Mouse (Mus musculus): ENCODE measurements at regions not wholly inside any gene's neighbourhood (a gene's known extent, or its start where the extent isn't known, plus 50 kb on each side); places are given as distances from the start of the nearest gene placed in this dataset.

- no peaks in the 10 kb centered on the region for H3K36me3 ChIP-seq
- 64% methylated on average over 7 of the region's 7 CpGs for WGBS
- ATAC-seq (ENCODE audit: low FRiP score, low read depth) = no peak
Observed at GRCm38 (mm10) chr9:46469521-46469920, 149.7 kb upstream of the 4931429L15Rik start.

GRCm38 (mm10) chr9:46468306-46468705, 148.5 kb upstream of the 4931429L15Rik start:
- no peaks in the 10 kb centered on the region for H3K27me3 ChIP-seq
- no peaks in the 10 kb centered on the region for H3K9me3 ChIP-seq
- no peak overlapping the region for H3K9ac ChIP-seq
- no peak overlapping the region for H3K4me2 ChIP-seq
- no peaks in the 10 kb centered on the region for H3K36me3 ChIP-seq
- no peak overlapping the region for H3K27ac ChIP-seq (replicated peaks)
- ATAC-seq (ENCODE audit: low FRiP score, low read depth) = no peak
- 24% methylated on average over 2 of the region's 2 CpGs for WGBS
- peaks cover 15% of the 10 kb centered on the region for H3K4me1 ChIP-seq (replicated peaks)
- no peak overlapping the region for H3K4me3 ChIP-seq

More at GRCm38 (mm10) chr9:46469521-46469920, 149.7 kb upstream of the 4931429L15Rik start:
- H3K4me1 ChIP-seq (replicated peaks) = peaks cover 15% of the 10 kb centered on the region
- no peaks in the 10 kb centered on the region for H3K27me3 ChIP-seq
- no peak overlapping the region for H3K4me2 ChIP-seq
- no peaks in the 10 kb centered on the region for H3K9me3 ChIP-seq
- no peak overlapping the region for H3K27ac ChIP-seq (replicated peaks)
- no peak overlapping the region for H3K9ac ChIP-seq
- H3K4me3 ChIP-seq = no peak overlapping the region

GRCm38 (mm10) chr9:46467671-46468070, 147.9 kb upstream of the 4931429L15Rik start:
- Histone ChIP-seq H3K9me3 (no peaks in the 10 kb centered on the region), H3K4me1 (replicated peaks) (peaks cover 15% of the 10 kb centered on the region), H3K4me3 (no peak overlapping the region), H3K27me3 (no peaks in the 10 kb centered on the region), H3K9ac (no peak overlapping the region), H3K4me2 (no peak overlapping the region), H3K36me3 (no peaks in the 10 kb centered on the region), H3K27ac (replicated peaks) (no peak overlapping the region)
- no peak for ATAC-seq (ENCODE audit: low FRiP score, low read depth)
- 57% methylated on average over 3 of the region's 3 CpGs for WGBS

GRCm38 (mm10) chr9:46462681-46463080, 142.9 kb upstream of the 4931429L15Rik start:
- Histone ChIP-seq H3K9ac (no peak overlapping the region), H3K36me3 (no peaks in the 10 kb centered on the region), H3K27me3 (0 out of 2 replicates have a peak, but pooled peaks cover 3% of the 10 kb centered on the region), H3K4me2 (no peak overlapping the region), H3K27ac (replicated peaks) (no peak overlapping the region), H3K9me3 (no peaks in the 10 kb centered on the region), H3K4me3 (no peak overlapping the region), H3K4me1 (replicated peaks) (no peaks in the 10 kb centered on the region)
- 90% methylated on average over 5 of the region's 5 CpGs for WGBS
- no peak for ATAC-seq (ENCODE audit: low FRiP score, low read depth)

GRCm38 (mm10) chr9:46457945-46458344, 138.2 kb upstream of the 4931429L15Rik start:
- Histone ChIP-seq H3K4me1 (replicated peaks) (peaks cover 7% of the 10 kb centered on the region; the same call in 1 of the 2 replicates), H3K4me2 (no peak overlapping the region), H3K9ac (no peak overlapping the region), H3K4me3 (no peak overlapping the region), H3K9me3 (no peaks in the 10 kb centered on the region), H3K27me3 (0 out of 2 replicates have a peak, but pooled peaks cover 3% of the 10 kb centered on the region), H3K27ac (replicated peaks) (no peak overlapping the region), H3K36me3 (no peaks in the 10 kb centered on the region)
- 67% methylated on average over 6 of the region's 6 CpGs for WGBS
- no peak for ATAC-seq (ENCODE audit: low FRiP score, low read depth)

GRCm38 (mm10) chr9:46454807-46455610, 135.2 kb upstream of the 4931429L15Rik start:
- Histone ChIP-seq H3K4me1 (replicated peaks) (peaks cover 7% of the 10 kb centered on the region; the same call in 1 of the 2 replicates), H3K36me3 (no peaks in the 10 kb centered on the region), H3K9me3 (no peaks in the 10 kb centered on the region), H3K27me3 (0 out of 2 replicates have a peak, but pooled peaks cover 2% of the 10 kb centered on the region), H3K4me3 (no peak overlapping the region), H3K27ac (replicated peaks) (no peak overlapping the region), H3K9ac (no peak overlapping the region), H3K4me2 (no peak overlapping the region)
- 54% methylated on average over 7 of the region's 7 CpGs for WGBS
- peak; percentile 59; the same call in 1 of the 2 replicates for ATAC-seq (ENCODE audit: low FRiP score, low read depth)

- H3K27ac ChIP-seq (replicated peaks) = 0 out of 2 replicates have a peak overlapping the region, but pooled peaks have one; percentile 18
Observed at GRCm38 (mm10) chr9:46443191-46444095, 123.7 kb upstream of the 4931429L15Rik start.

GRCm38 (mm10) chr9:46442739-46443181, 123.0 kb upstream of the 4931429L15Rik start:
- H3K4me1 ChIP-seq (replicated peaks) = peaks cover 21% of the 10 kb centered on the region
- peaks cover 20% of the 10 kb centered on the region for H3K27me3 ChIP-seq
- peak overlapping the region; percentile 61 for H3K4me2 ChIP-seq
- H3K36me3 ChIP-seq = no peaks in the 10 kb centered on the region
- 4% methylated on average over 19 of the region's 19 CpGs for WGBS
- no peaks in the 10 kb centered on the region for H3K9me3 ChIP-seq
- ATAC-seq (ENCODE audit: low FRiP score, low read depth) = peak; percentile 60; the same call in 1 of the 2 replicates
- H3K4me3 ChIP-seq = peak overlapping the region; percentile 28
- H3K27ac ChIP-seq (replicated peaks) = 0 out of 2 replicates have a peak overlapping the region, but pooled peaks have one; percentile 18
- H3K9ac ChIP-seq = no peak overlapping the region

More at GRCm38 (mm10) chr9:46443191-46444095, 123.7 kb upstream of the 4931429L15Rik start:
- Histone ChIP-seq H3K9ac (no peak overlapping the region), H3K4me2 (peak overlapping the region; percentile 61), H3K4me3 (peak overlapping the region; percentile 28), H3K27me3 (peaks cover 20% of the 10 kb centered on the region), H3K36me3 (no peaks in the 10 kb centered on the region), H3K9me3 (no peaks in the 10 kb centered on the region), H3K4me1 (replicated peaks) (peaks cover 21% of the 10 kb centered on the region)
- under 1% methylated on average over 52 of the region's 53 CpGs for WGBS
- peak; percentile 57; the same call in 1 of the 2 replicates for ATAC-seq (ENCODE audit: low FRiP score, low read depth)

GRCm38 (mm10) chr9:46440226-46440625, 120.4 kb upstream of the 4931429L15Rik start:
- Histone ChIP-seq H3K4me3 (no peak overlapping the region), H3K4me1 (replicated peaks) (peaks cover 18% of the 10 kb centered on the region), H3K27ac (replicated peaks) (no peak overlapping the region), H3K9ac (no peak overlapping the region), H3K4me2 (no peak overlapping the region), H3K36me3 (no peaks in the 10 kb centered on the region), H3K27me3 (peaks cover 20% of the 10 kb centered on the region), H3K9me3 (0 out of 2 replicates have a peak, but pooled peaks cover 5% of the 10 kb centered on the region)
- 57% methylated on average over 5 of the region's 5 CpGs for WGBS
- no peak for ATAC-seq (ENCODE audit: low FRiP score, low read depth)

- WGBS = 49% methylated on average over 3 of the region's 3 CpGs
- H3K27me3 ChIP-seq = 0 out of 2 replicates have a peak, but pooled peaks cover 5% of the 10 kb centered on the region
- 0 out of 2 replicates have a peak, but pooled peaks cover 5% of the 10 kb centered on the region for H3K9me3 ChIP-seq
- no peak overlapping the region for H3K9ac ChIP-seq
- no peak overlapping the region for H3K27ac ChIP-seq (replicated peaks)
- H3K4me1 ChIP-seq (replicated peaks) = no peaks in the 10 kb centered on the region
- ATAC-seq (ENCODE audit: low FRiP score, low read depth) = no peak
- H3K36me3 ChIP-seq = no peaks in the 10 kb centered on the region
- H3K4me3 ChIP-seq = no peak overlapping the region
- H3K4me2 ChIP-seq = no peak overlapping the region
Observed at GRCm38 (mm10) chr9:46434700-46435099, 114.9 kb upstream of the 4931429L15Rik start.

- no peak overlapping the region for H3K4me3 ChIP-seq
- 80% methylated on average over 5 of the region's 5 CpGs for WGBS
- no peak for ATAC-seq (ENCODE audit: low FRiP score, low read depth)
- 0 out of 2 replicates have a peak, but pooled peaks cover 3% of the 10 kb centered on the region for H3K27me3 ChIP-seq
- 0 out of 2 replicates have a peak, but pooled peaks cover 5% of the 10 kb centered on the region for H3K9me3 ChIP-seq
- H3K4me1 ChIP-seq (replicated peaks) = no peaks in the 10 kb centered on the region
- H3K4me2 ChIP-seq = no peak overlapping the region
- H3K27ac ChIP-seq (replicated peaks) = no peak overlapping the region
- H3K36me3 ChIP-seq = no peaks in the 10 kb centered on the region
- H3K9ac ChIP-seq = no peak overlapping the region
Observed at GRCm38 (mm10) chr9:46433716-46434115, 113.9 kb upstream of the 4931429L15Rik start.
